Mouse (Mus musculus) lung, adult 18-20 months (tissue): ENCODE measurements at regions not wholly inside any gene's neighbourhood (a gene's known extent, or its start where the extent isn't known, plus 50 kb on each side); places are given as distances from the start of the nearest gene placed in this dataset.

Experiments used
- DNase-seq, 2 experiments: peaks; one replicate each; pipeline ENCODE4 v3.0.0; 2022; ENCODE audit warnings: mixed read lengths in 2 of 2

GRCm38 (mm10) chr2:116979561-116980391 lies 101.3 kb downstream of the Tmco5 start:
- DNase-seq, result peak in 1 of 2 experiments; percentile 38

- no peak for DNase-seq
These were observed 102.2 kb downstream of the Tmco5 start for GRCm38 (mm10) chr2:116980692-116981091.

- no peak for DNase-seq
These were observed 104.9 kb downstream of the Tmco5 start for GRCm38 (mm10) chr2:116983351-116983750.

GRCm38 (mm10) chr2:116983821-116984351 lies 105.4 kb downstream of the Tmco5 start:
- no peak for DNase-seq

- no peak for DNase-seq
These were observed 106.1 kb downstream of the Tmco5 start for GRCm38 (mm10) chr2:116984597-116984996.

GRCm38 (mm10) chr2:116985549-116985948 lies 107.1 kb downstream of the Tmco5 start:
- no peak for DNase-seq

GRCm38 (mm10) chr2:116988953-116989674 lies 110.6 kb downstream of the Tmco5 start:
- peak; percentile 36 to 58 for DNase-seq

GRCm38 (mm10) chr2:116990106-116990505 lies 111.6 kb downstream of the Tmco5 start:
- DNase-seq, result no peak

GRCm38 (mm10) chr2:116991561-116992042 lies 113.1 kb downstream of the Tmco5 start:
- DNase-seq, result no peak

- DNase-seq, result peak in 1 of 2 experiments; percentile 39
These were observed 115.2 kb downstream of the Tmco5 start for GRCm38 (mm10) chr2:116993724-116994123.

GRCm38 (mm10) chr2:116996302-116996701 lies 117.8 kb downstream of the Tmco5 start:
- DNase-seq, result no peak

GRCm38 (mm10) chr2:116998822-116999221 lies 120.3 kb downstream of the Tmco5 start:
- DNase-seq, result no peak

GRCm38 (mm10) chr2:116999592-116999991 lies 121.1 kb downstream of the Tmco5 start:
- DNase-seq, result no peak

GRCm38 (mm10) chr2:117003976-117004375 lies 117.2 kb upstream of the Spred1 start:
- DNase-seq, result no peak

GRCm38 (mm10) chr2:117006846-117007245 lies 114.3 kb upstream of the Spred1 start:
- no peak for DNase-seq

- DNase-seq, result no peak
These were observed 112.3 kb upstream of the Spred1 start for GRCm38 (mm10) chr2:117008922-117009321.

GRCm38 (mm10) chr2:117010001-117010400 lies 111.2 kb upstream of the Spred1 start:
- DNase-seq, result no peak

GRCm38 (mm10) chr2:117010942-117011341 lies 110.2 kb upstream of the Spred1 start:
- no peak for DNase-seq

GRCm38 (mm10) chr2:117017921-117018651 lies 103.1 kb upstream of the Spred1 start:
- DNase-seq, result peak; percentile 27 to 35

GRCm38 (mm10) chr2:117018917-117019538 lies 102.1 kb upstream of the Spred1 start:
- peak; percentile 81 to 85 for DNase-seq

GRCm38 (mm10) chr2:117019552-117019951 lies 101.6 kb upstream of the Spred1 start:
- no peak for DNase-seq

- DNase-seq, result no peak
These were observed 99.4 kb upstream of the Spred1 start for GRCm38 (mm10) chr2:117021787-117022186.
